Mouse (Mus musculus) heart, adult 11 months (tissue): ENCODE measurements at regions not wholly inside any gene's neighbourhood (a gene's known extent, or its start where the extent isn't known, plus 50 kb on each side); places are given as distances from the start of the nearest gene placed in this dataset.

ENCODE experiments used
- DNase-seq: peaks from one replicate; pipeline ENCODE4 v3.0.0; 2022

- DNase-seq: no peak
Measured at GRCm38 (mm10) chr2:133020173-133020837, 74.6 kb upstream of the Fermt1 start.

DNA sequence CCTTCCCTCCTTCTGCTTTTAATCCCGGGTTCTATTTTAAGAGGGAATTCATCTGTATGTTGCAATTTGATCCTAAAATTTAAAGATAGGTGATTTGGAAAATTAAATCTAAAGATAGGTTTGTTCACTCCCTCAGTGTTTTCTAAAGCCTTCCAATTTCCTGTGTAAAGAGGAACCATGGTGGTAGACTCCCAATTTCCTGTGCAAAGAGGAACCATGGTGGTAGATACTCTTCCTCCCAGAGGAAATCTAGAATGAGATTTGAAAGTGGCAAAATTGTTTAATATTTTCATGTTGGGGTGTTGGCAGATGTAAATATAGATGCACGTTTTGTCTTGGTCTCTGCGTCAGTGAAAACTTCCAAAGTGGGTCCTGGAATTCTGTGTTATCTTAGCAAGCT lies 75.5 kb upstream of the Fermt1 start:
- no peak for DNase-seq

- DNase-seq: no peak
Measured at GRCm38 (mm10) chr2:133027038-133027437, 81.3 kb upstream of the Fermt1 start.

- no peak for DNase-seq
Measured at GRCm38 (mm10) chr2:133035421-133035820, 89.7 kb upstream of the Fermt1 start.

DNA sequence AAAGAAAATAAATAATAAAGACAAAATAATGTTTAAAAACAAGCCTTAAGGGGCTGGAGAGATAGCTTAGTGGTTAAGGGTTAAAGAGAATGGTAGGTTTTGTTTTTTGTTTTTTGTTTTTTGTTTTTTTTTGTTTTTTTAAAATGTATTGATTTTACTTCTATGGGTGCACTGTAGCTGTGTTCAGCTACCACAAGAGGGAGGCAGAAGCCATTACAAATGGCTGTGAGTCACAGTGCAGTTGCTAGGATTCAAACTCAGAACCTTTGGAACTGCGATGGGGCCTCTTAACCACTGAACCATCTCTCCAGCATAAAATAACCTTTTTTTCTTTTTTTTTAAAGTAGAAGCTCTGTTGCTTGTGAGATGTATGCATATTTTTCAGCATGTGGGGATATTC lies 95.0 kb upstream of the Fermt1 start:
- DNase-seq: no peak

- DNase-seq: no peak
Measured at GRCm38 (mm10) chr2:133077698-133078356, 132.1 kb upstream of the Fermt1 start.

- DNase-seq: no peak
Measured at GRCm38 (mm10) chr2:133090976-133091375, 145.3 kb upstream of the Fermt1 start.

- no peak for DNase-seq
Measured at GRCm38 (mm10) chr2:133113642-133114041, 167.9 kb upstream of the Fermt1 start.

GRCm38 (mm10) chr2:133118651-133119050 lies 172.9 kb upstream of the Fermt1 start:
- DNase-seq: no peak

GRCm38 (mm10) chr2:133125212-133125801 lies 179.6 kb upstream of the Fermt1 start:
- DNase-seq: no peak

GRCm38 (mm10) chr2:133134878-133135277 lies 189.2 kb upstream of the Fermt1 start:
- no peak for DNase-seq

GRCm38 (mm10) chr2:133138877-133139276 lies 193.2 kb upstream of the Fermt1 start:
- DNase-seq: no peak

DNA sequence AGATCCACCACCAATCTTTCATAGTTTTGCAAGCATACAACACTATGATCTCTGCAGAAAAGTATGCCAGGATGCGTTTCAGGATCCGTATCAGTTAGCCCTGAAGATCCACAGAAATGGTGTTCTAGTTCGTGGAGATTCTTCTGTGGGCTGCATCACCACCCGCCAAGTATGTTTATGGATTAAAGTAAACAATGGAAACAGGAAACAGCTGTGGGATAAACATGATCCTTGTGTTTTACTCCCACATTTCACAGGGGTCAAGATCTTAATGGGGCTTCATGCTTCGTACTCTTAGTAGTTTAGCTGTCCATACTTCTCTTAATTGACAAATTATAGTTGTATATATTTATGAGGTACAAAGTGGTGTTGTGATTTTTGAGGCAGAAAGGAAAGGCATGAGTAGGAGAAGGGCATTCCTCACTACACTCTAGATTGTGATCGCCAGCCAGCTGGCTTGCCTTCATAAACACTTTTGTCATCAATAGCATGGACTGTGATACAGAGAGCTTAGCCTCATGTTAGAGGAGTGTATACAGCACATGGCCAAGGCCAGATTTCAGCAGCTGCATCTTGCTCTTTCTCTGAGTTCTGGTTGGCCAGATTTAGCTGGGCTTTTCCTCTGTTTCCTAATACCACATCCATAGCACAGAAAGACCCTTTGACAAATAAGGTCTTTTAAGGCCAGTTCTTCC lies 195.8 kb upstream of the Fermt1 start:
- DNase-seq: no peak

GRCm38 (mm10) chr2:133152461-133152860 lies 206.8 kb upstream of the Fermt1 start:
- DNase-seq: no peak

DNA sequence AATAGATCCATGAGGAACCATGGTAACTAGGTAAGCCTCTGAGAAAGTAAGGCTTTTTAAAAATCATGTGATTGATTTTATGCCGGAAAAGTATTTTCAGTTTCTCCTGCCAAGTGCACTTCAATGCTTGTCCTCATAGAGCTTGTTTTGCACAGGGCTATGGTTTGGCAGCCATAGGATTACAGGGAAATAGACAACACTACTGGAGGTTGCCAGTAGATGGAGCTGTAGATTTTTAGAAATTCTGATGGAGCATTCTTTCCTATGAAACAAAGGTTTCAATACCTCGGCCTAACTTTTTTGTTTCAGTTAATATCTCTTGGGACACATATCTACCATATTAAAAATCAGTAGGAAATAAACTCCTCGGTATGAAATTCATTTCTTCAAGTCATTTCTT lies 210.8 kb upstream of the Fermt1 start:
- peak; percentile 30 for DNase-seq

DNA sequence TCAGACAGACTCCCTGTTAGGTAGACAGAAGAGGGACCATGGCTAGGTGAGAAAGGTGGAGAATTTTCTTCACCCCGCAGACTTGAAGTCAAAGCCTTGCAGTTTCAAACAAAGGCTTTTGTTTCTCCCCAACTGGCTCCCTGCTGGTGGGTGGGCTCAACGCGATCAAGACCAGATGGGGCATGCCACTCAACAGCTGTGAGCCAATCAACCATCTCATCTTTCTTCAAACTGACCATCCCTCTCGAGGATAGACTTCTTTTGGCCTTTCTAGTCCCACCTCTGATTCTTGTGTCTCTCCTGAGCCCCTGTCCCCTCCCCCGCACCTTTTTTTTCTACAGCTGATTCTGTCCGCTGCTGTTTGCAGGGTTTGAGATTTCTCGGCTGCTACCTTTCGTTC lies 212.5 kb upstream of the Fermt1 start:
- DNase-seq: no peak

DNA sequence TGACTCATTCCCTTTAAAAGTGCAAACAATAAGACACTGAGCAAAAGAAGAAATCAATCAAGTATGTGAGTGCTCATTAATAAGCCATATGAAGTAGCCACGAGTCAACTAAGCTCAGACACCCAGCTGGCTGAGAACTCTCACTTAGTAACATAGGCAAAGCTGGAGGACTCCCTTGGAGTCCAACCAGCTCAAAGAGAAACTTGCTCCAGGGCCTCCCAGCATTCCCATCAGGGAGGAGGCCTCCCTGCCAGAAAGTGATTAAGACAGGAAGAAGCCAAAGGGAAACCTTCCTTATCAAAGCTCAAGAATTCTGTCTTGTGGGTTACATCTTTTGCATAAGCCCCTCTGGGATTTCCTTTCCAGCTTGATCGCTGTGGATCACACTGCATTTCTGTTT lies 213.7 kb upstream of the Fermt1 start:
- DNase-seq: peak; percentile 86

- DNase-seq: peak; percentile 17
Measured at GRCm38 (mm10) chr2:133176411-133176810, 230.7 kb upstream of the Fermt1 start.

GRCm38 (mm10) chr2:133181216-133181615 lies 235.5 kb upstream of the Fermt1 start:
- DNase-seq: peak; percentile 3

DNA sequence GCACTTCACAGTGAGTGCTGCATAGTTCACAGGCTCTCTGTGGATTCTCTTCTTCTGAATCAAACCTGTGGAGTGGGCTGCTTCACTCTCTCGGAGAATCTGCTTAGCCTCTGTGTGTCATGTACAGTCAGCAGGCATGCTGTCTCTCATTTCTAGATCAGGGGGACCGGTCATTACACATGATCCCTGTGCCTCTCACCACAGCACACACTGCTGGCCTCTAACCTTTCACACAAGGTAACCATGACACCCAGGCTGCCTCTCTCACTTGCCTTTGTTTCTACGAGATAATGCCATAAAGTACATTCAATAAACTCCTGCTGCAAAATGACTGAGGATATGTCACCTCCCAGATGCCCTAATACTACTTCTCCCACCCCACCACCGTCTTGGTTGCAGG lies 237.2 kb upstream of the Fermt1 start:
- no peak for DNase-seq

DNA sequence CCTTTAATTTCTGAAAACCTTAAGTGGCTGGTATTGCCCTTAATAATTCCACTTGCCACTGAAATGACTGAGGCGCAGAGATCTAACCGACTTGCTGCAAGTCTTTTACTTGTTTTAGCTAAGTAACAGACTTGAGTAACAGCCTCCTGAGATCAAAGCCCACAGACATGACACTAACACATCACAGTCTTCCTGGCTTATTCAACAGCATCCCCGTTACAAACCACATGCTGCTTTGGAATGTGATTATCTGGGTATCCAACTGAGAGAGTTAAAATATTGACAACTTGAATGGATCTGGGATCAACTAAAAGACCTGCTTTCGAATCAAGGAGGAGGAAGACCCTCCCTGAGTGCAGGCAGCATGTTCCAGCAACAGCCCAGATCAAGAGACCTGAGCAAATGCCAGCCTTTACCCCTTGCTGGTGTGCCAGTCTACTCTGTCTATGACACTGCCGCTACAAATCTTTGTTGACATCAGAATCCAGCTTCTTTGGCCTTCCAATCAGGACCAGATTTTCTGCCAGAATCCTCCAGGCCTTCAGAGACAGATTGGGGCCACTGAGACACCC lies 258.7 kb upstream of the Fermt1 start:
- peak; percentile 67 for DNase-seq

DNA sequence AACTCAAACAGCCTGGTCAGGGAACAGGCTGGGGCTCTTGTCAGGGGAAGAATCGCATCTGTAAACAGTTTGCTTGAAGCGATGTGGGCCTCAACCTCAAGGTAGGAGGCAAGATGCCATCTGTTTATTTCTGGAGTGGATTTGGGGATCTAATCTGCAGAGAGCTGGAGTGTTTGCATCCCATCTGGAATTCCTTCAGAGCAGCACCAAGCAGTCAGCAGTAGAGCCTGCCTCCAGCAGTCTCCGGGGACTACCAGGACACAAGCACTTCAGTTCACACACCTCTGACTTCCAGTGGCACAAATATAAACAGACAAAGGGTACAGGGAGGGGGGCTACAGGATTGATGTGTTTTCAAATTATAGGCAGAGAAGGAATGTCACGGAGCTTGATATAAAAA lies 262.8 kb upstream of the Fermt1 start:
- DNase-seq: peak; percentile 61

- peak; percentile 68 for DNase-seq
Measured at GRCm38 (mm10) chr2:133221762-133222556, 276.3 kb upstream of the Fermt1 start.
